Mouse (Mus musculus) CH12.LX (cell line): ENCODE data around the gene Pak4.

Experiments used
- CTCF ChIP-seq, 2 experiments: IDR thresholded peaks in 1 of 2; conservative IDR thresholded peaks in 1 of 2; 2 replicates each; pipeline ENCODE4 v1.5.1; 2011 to 2012; ENCODE audit warnings: low read depth in 2 of 2, low read length in 2 of 2, improper control_type of control experiment in 1 of 2, inconsistent platforms in 1 of 2, mild to moderate bottlenecking in 1 of 2, moderate library complexity in 1 of 2
- EP300 ChIP-seq: IDR thresholded peaks from 2 replicates; pipeline ENCODE4 v1.6.1; 2011; ENCODE audit warnings: low read length, improper control_type of control experiment
- MEF2A ChIP-seq: IDR thresholded peaks from 2 replicates; pipeline ENCODE4 v1.6.1; 2014; ENCODE audit warnings: low read depth, mild to moderate bottlenecking, inconsistent platforms, low read length, improper control_type of control experiment, borderline replicate concordance
- MYC ChIP-seq: IDR thresholded peaks from 2 replicates; pipeline ENCODE4 v1.6.1; 2011; ENCODE audit warnings: low read depth, mild to moderate bottlenecking, improper control_type of control experiment, low read length
- POLR2A ChIP-seq: IDR thresholded peaks from 2 replicates; pipeline ENCODE4 v1.6.1; 2011; ENCODE audit warnings: low read depth, mild to moderate bottlenecking, improper control_type of control experiment, low read length
- RAD21 ChIP-seq: IDR thresholded peaks from 2 replicates; pipeline ENCODE4 v1.6.1; 2011; ENCODE audit warnings: low read depth, mild to moderate bottlenecking, low read length, improper control_type of control experiment, moderate library complexity
- TBP ChIP-seq: conservative IDR thresholded peaks from 2 replicates; pipeline ENCODE4 v1.6.1; 2011; ENCODE audit warnings: low read depth, low read length, improper control_type of control experiment
- USF1 ChIP-seq: IDR thresholded peaks from 2 replicates; pipeline ENCODE4 v1.6.1; 2014; ENCODE audit warnings: low read depth, mild to moderate bottlenecking, inconsistent platforms, low read length, improper control_type of control experiment
- ZMIZ1 ChIP-seq: IDR thresholded peaks from 2 replicates; pipeline ENCODE4 v1.6.1; 2012; ENCODE audit warnings: low read depth, mild to moderate bottlenecking, inconsistent platforms, low read length, improper control_type of control experiment
- ZNF384 ChIP-seq: IDR thresholded peaks from 2 replicates; pipeline ENCODE4 v1.6.1; 2012; ENCODE audit warnings: low read depth, low read length, improper control_type of control experiment, inconsistent platforms

GRCm38 (mm10) chr7:28603136-28603535 lies 5.2 kb upstream of the Pak4 start:
- TF ChIP-seq USF1 = no peak
- no peak for TF ChIP-seq TBP
- TF ChIP-seq MEF2A = no peak
- TF ChIP-seq EP300 = no peak
- no peak for TF ChIP-seq CTCF (conservative IDR thresholded peaks at IDR 0.05 in 1 of 2, IDR thresholded peaks at IDR 0.05 in 1 of 2; ENCODE audit: low read depth in 2 of 2, low read length in 2 of 2)
- no peak for TF ChIP-seq ZMIZ1
- no peak for TF ChIP-seq POLR2A
- TF ChIP-seq MYC = no peak
- TF ChIP-seq RAD21 = no peak
- TF ChIP-seq ZNF384 = no peak
